Mouse (Mus musculus): ENCODE measurements around the gene Mymk. TPM values are rescaled to one million over a fixed set of nuclear protein-coding genes. Genes with fewer than 3 reads are reported as not detected.
A peak's percentile ranks its signal among the peaks of the same experiment; 100 is the strongest.

Gene Mymk
- polyA plus RNA-seq, 1 experiment: not detected

GRCm38 (mm10) chr2:27083761-27084475 lies 11.9 kb upstream of the Mymk start:
- TF ChIP-seq POLR2A (IDR thresholded peaks at IDR 0.05; ENCODE audit: borderline replicate concordance, low read depth, low read length) (no peak), CTCF (IDR thresholded peaks at IDR 0.05; ENCODE audit: low read depth, low read length) (no peak)
- Histone ChIP-seq H3K4me1 (ENCODE audit: control insufficient read depth, insufficient read depth, low read length) (no peaks in the 10 kb centered on the region), H3K4me3 (ENCODE audit: insufficient read depth, low read length) (no peak overlapping the region), H3K27ac (ENCODE audit: insufficient read depth, low read depth, low read length) (no peak overlapping the region)

DNA sequence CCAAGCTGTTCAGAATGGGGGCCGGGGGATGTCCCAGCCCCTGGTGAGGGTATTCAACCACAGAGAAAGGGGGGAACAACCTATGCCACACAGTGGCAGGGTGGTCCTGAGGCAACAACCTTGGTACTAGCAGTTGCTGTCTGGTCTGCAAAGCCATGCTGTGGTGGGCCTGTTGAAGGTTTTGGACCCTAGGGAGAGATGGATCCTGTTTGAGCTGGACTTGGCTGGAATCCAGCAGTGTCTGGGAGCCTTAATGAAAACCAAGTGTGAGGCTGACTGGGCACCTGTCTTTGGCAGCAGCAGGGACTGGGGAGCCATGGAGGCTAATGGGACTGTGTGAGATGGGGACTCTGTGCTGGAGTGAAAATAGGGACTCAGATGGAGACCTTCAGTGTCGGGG lies 7.7 kb upstream of the Mymk start:
- Histone ChIP-seq H3K4me1 (ENCODE audit: control insufficient read depth, insufficient read depth, low read length) (no peaks in the 10 kb centered on the region), H3K4me3 (ENCODE audit: insufficient read depth, low read length) (no peak overlapping the region), H3K27ac (ENCODE audit: insufficient read depth, low read depth, low read length) (no peak overlapping the region)
- TF ChIP-seq POLR2A (IDR thresholded peaks at IDR 0.05; ENCODE audit: borderline replicate concordance, low read depth, low read length) (no peak), CTCF (IDR thresholded peaks at IDR 0.05; ENCODE audit: low read depth, low read length) (no peak)

DNA sequence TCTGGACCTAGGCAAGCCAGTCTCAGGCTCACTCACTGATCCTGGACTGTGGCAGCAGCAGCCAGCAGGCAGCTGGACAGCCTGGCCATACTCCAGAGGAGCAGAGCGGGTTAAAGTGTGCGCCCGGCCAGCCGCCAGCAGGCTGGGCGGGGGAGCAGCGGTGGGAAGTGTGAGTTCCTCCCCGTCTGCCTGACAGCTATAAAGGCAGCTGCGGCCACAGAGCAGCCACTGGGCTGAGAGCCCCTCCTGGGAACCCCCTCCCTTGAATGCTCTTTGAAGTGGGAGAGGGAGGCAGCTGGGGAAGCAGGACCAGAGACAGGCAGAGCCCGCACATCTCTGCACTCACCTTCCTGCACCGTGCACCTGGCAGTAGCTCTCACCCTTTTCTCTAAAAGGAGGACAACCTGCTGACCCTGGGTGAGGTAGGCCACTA lies 7.2 kb upstream of the Mymk start, which contains the start of gene Adamtsl2:
Adamtsl2 (plus strand) TSS at position 228 of the 433 bp plus-strand sequence.
- no peaks in the 10 kb centered on the region for H3K4me1 ChIP-seq (ENCODE audit: control insufficient read depth, insufficient read depth, low read length)
- TF ChIP-seq CTCF (IDR thresholded peaks at IDR 0.05; ENCODE audit: low read depth, low read length): no peak
- no peak for TF ChIP-seq POLR2A (IDR thresholded peaks at IDR 0.05; ENCODE audit: borderline replicate concordance, low read depth, low read length)
- H3K27ac ChIP-seq (ENCODE audit: insufficient read depth, low read depth, low read length): no peak within 1 kb of the TSS
- no peak within 1 kb of the TSS for H3K4me3 ChIP-seq (ENCODE audit: insufficient read depth, low read length)

GRCm38 (mm10) chr2:27078312-27078711 lies 6.3 kb upstream of the Mymk start:
- H3K27ac ChIP-seq (ENCODE audit: insufficient read depth, low read depth, low read length): no peak overlapping the region
- H3K4me3 ChIP-seq (ENCODE audit: insufficient read depth, low read length): no peak overlapping the region
- no peak for TF ChIP-seq CTCF (IDR thresholded peaks at IDR 0.05; ENCODE audit: low read depth, low read length)
- no peak for TF ChIP-seq POLR2A (IDR thresholded peaks at IDR 0.05; ENCODE audit: borderline replicate concordance, low read depth, low read length)
- no peaks in the 10 kb centered on the region for H3K4me1 ChIP-seq (ENCODE audit: control insufficient read depth, insufficient read depth, low read length)

DNA sequence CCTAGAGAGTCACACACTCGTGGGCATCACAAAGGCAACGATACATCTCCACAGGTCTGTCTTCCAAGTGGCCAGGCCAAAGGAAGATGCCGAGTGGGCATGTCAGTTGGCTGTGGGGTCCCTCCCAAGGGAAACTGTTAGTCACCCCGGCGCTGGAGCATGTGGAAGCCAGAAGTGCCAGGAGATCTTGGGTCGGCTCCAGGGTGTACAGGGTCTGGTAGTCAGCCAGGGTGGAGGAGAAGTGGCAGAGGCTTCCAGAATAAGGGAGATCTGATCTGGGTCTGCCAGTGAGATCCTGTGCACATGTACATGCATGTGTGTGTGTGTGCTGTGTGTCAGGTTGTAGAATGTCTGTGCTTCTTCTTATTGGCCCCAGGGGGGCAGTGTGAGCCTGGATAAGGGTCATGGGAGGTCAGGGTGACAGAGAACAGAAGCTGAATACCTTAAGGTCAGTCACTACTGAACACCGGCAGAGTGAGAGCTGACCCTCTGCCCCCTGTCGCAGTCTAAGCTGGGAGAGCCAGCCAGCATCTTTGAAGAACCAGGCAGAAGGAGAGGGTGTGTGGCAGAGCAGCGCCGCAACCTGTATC lies 5.8 kb upstream of the Mymk start:
- Histone ChIP-seq H3K4me1 (ENCODE audit: control insufficient read depth, insufficient read depth, low read length) (no peaks in the 10 kb centered on the region), H3K27ac (ENCODE audit: insufficient read depth, low read depth, low read length) (no peak overlapping the region), H3K4me3 (ENCODE audit: insufficient read depth, low read length) (no peak overlapping the region)
- TF ChIP-seq CTCF (IDR thresholded peaks at IDR 0.05; ENCODE audit: low read depth, low read length) (no peak), POLR2A (IDR thresholded peaks at IDR 0.05; ENCODE audit: borderline replicate concordance, low read depth, low read length) (no peak)

DNA sequence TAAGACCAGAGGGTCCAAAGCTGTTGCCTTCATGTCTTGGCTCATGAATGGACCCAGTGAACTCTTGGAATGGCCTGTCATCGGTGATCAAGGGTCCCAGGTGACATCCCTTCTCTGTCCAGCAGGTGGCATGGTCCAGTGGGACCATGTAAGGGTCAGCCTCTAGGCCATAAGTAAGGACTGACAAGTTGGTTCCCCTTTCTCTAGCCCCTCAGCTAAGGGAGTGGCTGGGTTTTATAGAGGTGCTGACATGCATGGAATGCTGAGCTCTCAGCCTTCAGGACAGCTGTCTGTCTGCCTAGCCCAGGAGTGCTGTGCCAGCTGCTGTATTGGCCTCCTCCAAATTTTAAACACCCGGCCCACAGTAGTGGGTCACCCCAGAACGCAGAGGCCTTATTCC lies 3.5 kb upstream of the Mymk start:
- Histone ChIP-seq H3K4me3 (ENCODE audit: insufficient read depth, low read length) (no peak overlapping the region), H3K27ac (ENCODE audit: insufficient read depth, low read depth, low read length) (no peak overlapping the region), H3K4me1 (ENCODE audit: control insufficient read depth, insufficient read depth, low read length) (peaks cover 12% of the 10 kb centered on the region)
- TF ChIP-seq CTCF (IDR thresholded peaks at IDR 0.05; ENCODE audit: low read depth, low read length): peak; percentile 44
- no peak for TF ChIP-seq POLR2A (IDR thresholded peaks at IDR 0.05; ENCODE audit: borderline replicate concordance, low read depth, low read length)

- no peak overlapping the region for H3K4me3 ChIP-seq (ENCODE audit: insufficient read depth, low read length)
Measured at GRCm38 (mm10) chr2:27074804-27075203, 2.8 kb upstream of the Mymk start.

GRCm38 (mm10) chr2:27073407-27073806 lies 1.4 kb upstream of the Mymk start:
- no peak overlapping the region for H3K27ac ChIP-seq (ENCODE audit: insufficient read depth, low read depth, low read length)
- H3K4me1 ChIP-seq (ENCODE audit: control insufficient read depth, insufficient read depth, low read length): peaks cover 13% of the 10 kb centered on the region
- no peak overlapping the region for H3K4me3 ChIP-seq (ENCODE audit: insufficient read depth, low read length)
- TF ChIP-seq POLR2A (IDR thresholded peaks at IDR 0.05; ENCODE audit: borderline replicate concordance, low read depth, low read length) (no peak), CTCF (IDR thresholded peaks at IDR 0.05; ENCODE audit: low read depth, low read length) (no peak)

More at GRCm38 (mm10) chr2:27074804-27075203, 2.8 kb upstream of the Mymk start:
- Histone ChIP-seq H3K27ac (ENCODE audit: insufficient read depth, low read depth, low read length) (no peak overlapping the region), H3K4me1 (ENCODE audit: control insufficient read depth, insufficient read depth, low read length) (peaks cover 13% of the 10 kb centered on the region)
- TF ChIP-seq POLR2A (IDR thresholded peaks at IDR 0.05; ENCODE audit: borderline replicate concordance, low read depth, low read length): no peak
- no peak for TF ChIP-seq CTCF (IDR thresholded peaks at IDR 0.05; ENCODE audit: low read depth, low read length)

- peak overlapping the region; percentile 13; the same call in 1 of the 2 replicates for H3K27ac ChIP-seq (ENCODE audit: insufficient read depth, low read depth, low read length)
- no peak overlapping the region for H3K4me3 ChIP-seq (ENCODE audit: insufficient read depth, low read length)
- TF ChIP-seq POLR2A (IDR thresholded peaks at IDR 0.05; ENCODE audit: borderline replicate concordance, low read depth, low read length) (no peak), CTCF (IDR thresholded peaks at IDR 0.05; ENCODE audit: low read depth, low read length) (no peak)
- peaks cover 13% of the 10 kb centered on the region for H3K4me1 ChIP-seq (ENCODE audit: control insufficient read depth, insufficient read depth, low read length)
Measured at GRCm38 (mm10) chr2:27071137-27071536, 842 bp downstream of the Mymk start.

DNA sequence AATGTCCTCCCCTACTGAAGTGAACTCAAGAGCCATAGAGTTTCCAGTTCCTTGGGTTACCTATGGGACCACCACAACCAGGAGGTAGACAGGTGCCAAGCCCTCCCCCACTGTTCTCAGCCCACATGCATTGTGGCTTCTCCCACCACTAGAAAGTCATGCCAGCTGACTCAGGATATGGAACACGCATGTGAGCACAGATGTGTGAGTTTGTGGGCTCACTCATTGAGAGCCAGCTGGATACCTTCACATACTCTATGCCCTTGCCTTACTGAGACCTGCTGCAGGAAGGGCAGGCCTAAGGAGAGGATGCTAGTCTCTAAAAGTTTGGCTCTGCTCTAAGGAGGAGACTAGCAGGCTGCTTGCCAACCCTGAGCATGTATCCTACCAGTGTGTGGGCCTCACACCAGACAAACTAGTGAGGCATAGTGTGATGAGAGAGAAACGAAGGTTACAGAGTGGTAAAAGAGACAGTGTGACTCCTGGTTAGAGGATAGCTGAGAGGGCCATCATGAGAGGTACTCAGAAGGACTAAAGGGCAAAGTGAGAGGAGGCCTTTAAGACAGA lies 1.6 kb downstream of the Mymk start:
- Histone ChIP-seq H3K27ac (ENCODE audit: insufficient read depth, low read depth, low read length) (no peak overlapping the region), H3K4me3 (ENCODE audit: insufficient read depth, low read length) (no peak overlapping the region), H3K4me1 (ENCODE audit: control insufficient read depth, insufficient read depth, low read length) (peaks cover 13% of the 10 kb centered on the region)
- no peak for TF ChIP-seq CTCF (IDR thresholded peaks at IDR 0.05; ENCODE audit: low read depth, low read length)
- no peak for TF ChIP-seq POLR2A (IDR thresholded peaks at IDR 0.05; ENCODE audit: borderline replicate concordance, low read depth, low read length)

Data from bone marrow macrophage, adult 2 months (primary cell).